Mouse (Mus musculus) hindbrain, embryonic 14.5 days (tissue): ENCODE data around the gene Vars2. TPM values are rescaled to one million over a fixed set of nuclear protein-coding genes. Genes with fewer than 3 reads are reported as not detected.
A peak's percentile ranks its signal among the peaks of the same experiment; 100 is the strongest.

Source experiments
- ATAC-seq: fragments of 200-750 bp; cut with Nextera tagmentation; 2 replicates; pipeline ENCODE4 v1.8.0; 2017; ENCODE audit warnings: moderate number of reproducible peaks, mild to moderate bottlenecking, moderate TSS enrichment, moderate library complexity; ENCODE audit not compliant: low FRiP score
- DNase-seq: peaks from one replicate; pipeline ENCODE4 v3.0.0-alpha.2; 2015; ENCODE audit warnings: low spot score
- H3K27ac ChIP-seq: fragments of 300-500 bp; sonication (generic); 2 replicates; pipeline ENCODE4 v1.5.1; 2014; ENCODE audit warnings: mild to moderate bottlenecking, moderate library complexity
- H3K27me3 ChIP-seq: fragments of 300-500 bp; sonication (generic); 2 replicates; pipeline ENCODE4 v1.6.1; 2014; ENCODE audit warnings: mild to moderate bottlenecking, low read length, mixed read lengths; ENCODE audit not compliant: control insufficient read depth, insufficient read depth
- H3K36me3 ChIP-seq: fragments of 300-500 bp; sonication (generic); replicated peaks from 2 replicates; pipeline ENCODE4 v1.6.1; 2014; ENCODE audit not compliant: control insufficient read depth, insufficient read depth
- H3K4me1 ChIP-seq: fragments of 300-500 bp; sonication (generic); replicated peaks from 2 replicates; pipeline ENCODE4 v1.6.1; 2014; ENCODE audit warnings: antibody characterized with exemption, low read length, mixed read lengths; ENCODE audit not compliant: control insufficient read depth, insufficient read depth
- H3K4me2 ChIP-seq: fragments of 300-500 bp; sonication (generic); replicated peaks from 2 replicates; pipeline ENCODE4 v1.6.1; 2014; ENCODE audit warnings: mild to moderate bottlenecking, moderate library complexity
- H3K4me3 ChIP-seq: fragments of 300-500 bp; sonication (generic); replicated peaks from 2 replicates; pipeline ENCODE4 v1.5.1; 2014; ENCODE audit warnings: mild to moderate bottlenecking, low read length
- H3K9ac ChIP-seq: fragments of 300-500 bp; sonication (generic); 2 replicates; pipeline ENCODE4 v1.6.1; 2014
- H3K9me3 ChIP-seq: fragments of 300-500 bp; sonication (generic); 2 replicates; pipeline ENCODE4 v1.6.1; 2016; ENCODE audit warnings: low read length; ENCODE audit not compliant: control insufficient read depth
- WGBS: fragments of 180-500 bp; shearing (Covaris S2); extraction: QIAGEN DNeasy Blood & Tissue Kit; methylation state at CpG from one replicate; pipeline ENCODE4 v1.1.7; 2014; 5-methylcytosine and 5-hydroxymethylcytosine counted together
- polyA plus RNA-seq: library from polyadenylated mRNA; unstranded; fragments of >200 nt; fragmentation: Nextera tagmentation; extraction: Ambion mirVana; gene quantifications from 2 replicates; pipeline ENCODE4 v1.2.1, GENCODE M21; 2014

Gene Vars2
- polyA plus RNA-seq, 1 experiment from 2014 or later = 14.9 TPM

GRCm38 (mm10) chr17:35697429-35697758, 30.0 kb upstream of the Vars2 start:
- DNase-seq (no peak), ATAC-seq (no peak)
- peak overlapping the region; percentile 71 for H3K9ac ChIP-seq
- peak overlapping the region; percentile 97 for H3K27ac ChIP-seq
- H3K4me2 ChIP-seq = peak overlapping the region; percentile 73
- no peaks in the 10 kb centered on the region for H3K9me3 ChIP-seq
- no peaks in the 10 kb centered on the region for H3K27me3 ChIP-seq
- 15% methylated on average over 1 of the region's 1 CpGs for WGBS
- H3K36me3 ChIP-seq = peaks cover 20% of the 10 kb centered on the region
- H3K4me3 ChIP-seq = peak overlapping the region; percentile 36
- H3K4me1 ChIP-seq = peaks cover 35% of the 10 kb centered on the region

GRCm38 (mm10) chr17:35696691-35697090, 29.3 kb upstream of the Vars2 start:
- peak overlapping the region; percentile 97 for H3K27ac ChIP-seq
- peak overlapping the region; percentile 36 for H3K4me3 ChIP-seq
- no peaks in the 10 kb centered on the region for H3K27me3 ChIP-seq
- peak overlapping the region; percentile 73 for H3K4me2 ChIP-seq
- H3K9ac ChIP-seq = peak overlapping the region; percentile 71
- no peaks in the 10 kb centered on the region for H3K9me3 ChIP-seq
- peaks cover 34% of the 10 kb centered on the region for H3K4me1 ChIP-seq
- ATAC-seq (no peak), DNase-seq (no peak)
- WGBS = 59% methylated on average over 6 of the region's 6 CpGs
- H3K36me3 ChIP-seq = peaks cover 27% of the 10 kb centered on the region

GRCm38 (mm10) chr17:35695289-35695688, 27.9 kb upstream of the Vars2 start:
- 94% methylated on average over 2 of the region's 2 CpGs for WGBS
- H3K36me3 ChIP-seq = peaks cover 41% of the 10 kb centered on the region
- H3K4me3 ChIP-seq = no peak overlapping the region
- H3K4me2 ChIP-seq = no peak overlapping the region
- ATAC-seq (no peak), DNase-seq (no peak)
- H3K9ac ChIP-seq = no peak overlapping the region
- peaks cover 34% of the 10 kb centered on the region for H3K4me1 ChIP-seq
- H3K9me3 ChIP-seq = no peaks in the 10 kb centered on the region
- H3K27ac ChIP-seq = no peak overlapping the region
- no peaks in the 10 kb centered on the region for H3K27me3 ChIP-seq

- Histone ChIP-seq H3K4me3 (no peak overlapping the region), H3K4me1 (peaks cover 25% of the 10 kb centered on the region), H3K4me2 (no peak overlapping the region), H3K9ac (no peak overlapping the region), H3K9me3 (no peaks in the 10 kb centered on the region), H3K27me3 (no peaks in the 10 kb centered on the region), H3K27ac (no peak overlapping the region), H3K36me3 (peaks cover 55% of the 10 kb centered on the region)
- ATAC-seq (no peak), DNase-seq (no peak)
- 93% methylated on average over 5 of the region's 5 CpGs for WGBS
These were observed 26.5 kb upstream of the Vars2 start for GRCm38 (mm10) chr17:35693906-35694305.

DNA sequence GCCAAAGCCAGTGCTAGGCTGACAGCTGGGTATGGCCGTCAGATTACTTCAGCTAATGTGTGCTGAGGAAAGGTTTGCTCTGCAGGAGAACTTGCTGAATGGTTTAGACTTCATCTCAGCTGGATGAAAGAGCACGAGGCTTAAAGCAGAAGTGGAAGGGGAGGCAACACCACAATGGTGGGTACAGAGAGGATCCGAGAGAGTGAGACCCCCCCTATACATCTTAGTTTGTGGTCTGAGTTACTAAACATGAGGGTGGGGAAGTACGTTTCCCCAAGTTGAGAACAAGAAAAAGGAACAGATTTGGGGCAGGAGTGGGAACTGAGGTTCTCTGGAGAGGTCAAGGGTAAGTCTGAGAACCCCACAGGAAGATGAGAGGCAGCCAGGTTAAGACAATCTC, 25.0 kb upstream of the Vars2 start:
- no peaks in the 10 kb centered on the region for H3K9me3 ChIP-seq
- 83% methylated on average over 4 of the region's 4 CpGs for WGBS
- no peak overlapping the region for H3K4me3 ChIP-seq
- no peak for DNase-seq
- no peaks in the 10 kb centered on the region for H3K27me3 ChIP-seq
- peaks cover 10% of the 10 kb centered on the region for H3K4me1 ChIP-seq
- H3K9ac ChIP-seq = no peak overlapping the region
- peaks cover 70% of the 10 kb centered on the region for H3K36me3 ChIP-seq
- H3K27ac ChIP-seq = no peak overlapping the region
- no peak overlapping the region for H3K4me2 ChIP-seq
- ATAC-seq = no peak

DNA sequence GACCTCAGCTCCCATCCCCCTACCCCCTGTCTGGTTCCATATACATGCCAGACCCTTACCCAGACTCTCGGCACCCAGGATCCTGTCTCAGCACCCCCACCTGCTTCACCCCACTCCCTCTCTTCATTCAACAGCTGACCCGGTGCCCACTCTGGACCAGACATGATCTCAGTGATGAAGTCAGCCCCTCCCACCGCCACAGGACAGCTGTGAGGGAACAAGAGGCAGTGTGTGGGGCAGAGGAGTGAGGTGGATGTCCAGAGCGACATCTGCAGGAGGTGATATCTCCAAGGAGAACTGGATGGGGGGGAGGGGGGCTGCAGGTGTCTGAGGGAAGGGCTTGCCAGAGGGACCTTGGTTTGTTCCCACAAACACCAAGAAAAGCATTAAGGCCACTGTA, 24.4 kb upstream of the Vars2 start:
- no peaks in the 10 kb centered on the region for H3K27me3 ChIP-seq
- WGBS = 75% methylated on average over 4 of the region's 4 CpGs
- H3K4me1 ChIP-seq = peaks cover 4% of the 10 kb centered on the region
- ATAC-seq (no peak), DNase-seq (no peak)
- H3K4me3 ChIP-seq = no peak overlapping the region
- H3K4me2 ChIP-seq = no peak overlapping the region
- no peak overlapping the region for H3K9ac ChIP-seq
- no peaks in the 10 kb centered on the region for H3K9me3 ChIP-seq
- H3K36me3 ChIP-seq = peaks cover 76% of the 10 kb centered on the region
- H3K27ac ChIP-seq = no peak overlapping the region

GRCm38 (mm10) chr17:35689936-35690645, 22.7 kb upstream of the Vars2 start:
- ATAC-seq (no peak), DNase-seq (no peak)
- H3K9me3 ChIP-seq = no peaks in the 10 kb centered on the region
- no peak overlapping the region for H3K9ac ChIP-seq
- 88% methylated on average over 18 of the region's 18 CpGs for WGBS
- no peak overlapping the region for H3K27ac ChIP-seq
- no peaks in the 10 kb centered on the region for H3K27me3 ChIP-seq
- peaks cover 92% of the 10 kb centered on the region for H3K36me3 ChIP-seq
- no peaks in the 10 kb centered on the region for H3K4me1 ChIP-seq
- H3K4me3 ChIP-seq = no peak overlapping the region
- H3K4me2 ChIP-seq = no peak overlapping the region

GRCm38 (mm10) chr17:35688347-35689175, 21.2 kb upstream of the Vars2 start:
- H3K36me3 ChIP-seq = peaks cover 100% of the 10 kb centered on the region
- ATAC-seq = no peak
- no peak overlapping the region for H3K4me3 ChIP-seq
- H3K27ac ChIP-seq = no peak overlapping the region
- no peak overlapping the region for H3K4me2 ChIP-seq
- H3K4me1 ChIP-seq = no peaks in the 10 kb centered on the region
- H3K9ac ChIP-seq = no peak overlapping the region
- no peaks in the 10 kb centered on the region for H3K27me3 ChIP-seq
- no peak for DNase-seq
- no peaks in the 10 kb centered on the region for H3K9me3 ChIP-seq
- 90% methylated on average over 25 of the region's 25 CpGs for WGBS

- Histone ChIP-seq H3K9me3 (no peaks in the 10 kb centered on the region), H3K36me3 (peaks cover 100% of the 10 kb centered on the region), H3K4me2 (no peak overlapping the region), H3K27ac (peak overlapping the region; percentile 16; the same call in 1 of the 2 replicates), H3K4me3 (no peak overlapping the region), H3K9ac (0 out of 2 replicates have a peak overlapping the region, but pooled peaks have one; percentile 16), H3K27me3 (no peaks in the 10 kb centered on the region), H3K4me1 (no peaks in the 10 kb centered on the region)
- DNase-seq (no peak), ATAC-seq (peak; percentile 19; the same call in 1 of the 2 replicates)
- 56% methylated on average over 9 of the region's 9 CpGs for WGBS
These were observed 17.7 kb upstream of the Vars2 start for GRCm38 (mm10) chr17:35685061-35685460.
